Mouse (Mus musculus) ovary, postnatal 10 days (tissue): ENCODE results near the gene Fezf1.

Source experiments
- DNase-seq: peaks from one replicate; pipeline ENCODE4 v3.0.0; 2022; ENCODE audit warnings: low spot score

The Fezf1 gene

GRCm38 (mm10) chr6:23248313-23249052 is at the start of gene Fezf1:
Fezf1 (minus strand) TSS chr6:23248362.
- no peak for DNase-seq

- no peak for DNase-seq
These were observed 46.5 kb upstream of the Fezf1 start for GRCm38 (mm10) chr6:23294685-23295084.

- no peak for DNase-seq
These were observed 40.6 kb upstream of the Fezf1 start for GRCm38 (mm10) chr6:23288752-23289151.

- no peak for DNase-seq
These were observed 33.3 kb upstream of the Fezf1 start for GRCm38 (mm10) chr6:23281514-23281820.

GRCm38 (mm10) chr6:23280811-23281513 is 32.8 kb upstream of the Fezf1 start:
- no peak for DNase-seq

GRCm38 (mm10) chr6:23273483-23273882 is 25.3 kb upstream of the Fezf1 start:
- no peak for DNase-seq

GRCm38 (mm10) chr6:23272979-23273378 is 24.8 kb upstream of the Fezf1 start:
- DNase-seq, result no peak

- no peak for DNase-seq
These were observed 24.4 kb upstream of the Fezf1 start for GRCm38 (mm10) chr6:23272542-23272941.

GRCm38 (mm10) chr6:23260738-23261050 is 12.5 kb upstream of the Fezf1 start:
- no peak for DNase-seq

- DNase-seq, result no peak
These were observed 12.0 kb upstream of the Fezf1 start for GRCm38 (mm10) chr6:23260016-23260737.

- no peak for DNase-seq
These were observed 9.8 kb upstream of the Fezf1 start for GRCm38 (mm10) chr6:23257981-23258380.

- no peak for DNase-seq
These were observed 7.0 kb upstream of the Fezf1 start for GRCm38 (mm10) chr6:23255161-23255560.

GRCm38 (mm10) chr6:23254644-23255043 is 6.5 kb upstream of the Fezf1 start:
- no peak for DNase-seq

- no peak for DNase-seq
These were observed 5.5 kb upstream of the Fezf1 start for GRCm38 (mm10) chr6:23253353-23254311.

GRCm38 (mm10) chr6:23252196-23253135 is 4.3 kb upstream of the Fezf1 start:
- DNase-seq, result no peak

- no peak for DNase-seq
These were observed 3.3 kb upstream of the Fezf1 start for GRCm38 (mm10) chr6:23251431-23251830.

- no peak for DNase-seq
These were observed 2.3 kb upstream of the Fezf1 start for GRCm38 (mm10) chr6:23250288-23250955.

- no peak for DNase-seq
These were observed 1.6 kb upstream of the Fezf1 start for GRCm38 (mm10) chr6:23249616-23250287.

GRCm38 (mm10) chr6:23249053-23249401 is 865 bp upstream of the Fezf1 start:
- no peak for DNase-seq
